Mouse (Mus musculus) liver, adult 2 months (tissue): ENCODE data around the gene Cdh13.

ENCODE experiments used
- CTCF ChIP-seq: fragments of 200-500 bp; IDR thresholded peaks from 2 replicates; pipeline ENCODE4 v1.5.1; 2011; ENCODE audit warnings: low read depth, low read length, control low read depth
- POLR2A ChIP-seq: fragments of 200-500 bp; IDR thresholded peaks from 2 replicates; pipeline ENCODE4 v1.6.1; 2011; ENCODE audit warnings: low read length, control low read depth; ENCODE audit not compliant: insufficient read depth; ENCODE audit errors: extremely low read depth

GRCm38 (mm10) chr8:118353022-118353421, 69.5 kb downstream of the Cdh13 start:
- no peak for TF ChIP-seq CTCF
- no peak for TF ChIP-seq POLR2A
